Mouse (Mus musculus): ENCODE results near the gene Flrt1. TPM values are rescaled to one million over a fixed set of nuclear protein-coding genes. Genes with fewer than 3 reads are reported as not detected.

The Flrt1 gene
- polyA plus RNA-seq, 1 experiment from 2014 or later, result 5.0 TPM

DNA sequence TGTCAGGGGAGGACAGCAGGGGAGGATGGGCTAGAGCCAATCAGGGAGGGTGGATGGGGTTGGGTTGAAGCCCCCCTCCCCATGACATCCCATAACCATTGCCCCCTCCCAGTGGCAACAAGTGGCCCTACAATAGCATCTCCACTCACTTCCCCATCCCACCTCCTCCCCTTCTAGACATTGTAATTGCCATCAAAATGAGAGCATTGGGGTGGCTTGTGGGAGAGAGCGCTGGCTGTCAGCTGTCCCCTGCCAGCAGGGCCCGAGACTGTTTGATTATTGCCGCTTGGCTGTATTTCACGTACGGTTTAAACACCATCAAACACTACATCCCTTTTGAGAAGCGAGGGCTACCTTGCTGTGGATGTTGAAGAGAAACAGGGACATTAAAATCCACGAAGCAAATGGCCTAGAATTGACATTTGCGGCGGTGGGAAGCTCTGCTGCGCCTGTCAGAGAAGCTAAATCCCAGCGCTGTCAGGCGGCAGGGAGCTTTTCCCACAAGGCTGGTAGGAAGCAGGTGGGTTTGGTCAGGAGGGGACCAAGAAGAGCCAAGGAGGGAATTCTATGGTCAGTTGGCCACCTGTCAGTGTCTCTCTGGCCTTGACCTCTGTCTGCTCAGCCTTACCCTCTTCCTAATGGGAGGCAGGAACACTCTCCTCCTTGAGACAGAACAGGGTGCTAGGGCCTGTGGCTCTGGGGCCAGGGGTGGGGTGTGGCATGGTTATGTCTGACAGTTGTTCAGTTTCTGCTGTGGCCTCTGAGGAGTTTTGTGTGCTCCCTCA lies 31.3 kb downstream of the Flrt1 start:
- Histone ChIP-seq H3K4me1 (peaks cover 63% of the 10 kb centered on the region), H3K27me3 (peaks cover 45% of the 10 kb centered on the region), H3K36me3 (no peaks in the 10 kb centered on the region), H3K4me3 (replicated peaks) (no peak overlapping the region), H3K27ac (no peak overlapping the region), H3K9me3 (replicated peaks) (no peaks in the 10 kb centered on the region), H3K9ac (no peak overlapping the region), H3K4me2 (no peak overlapping the region)
- 45% methylated on average over 12 of the region's 12 CpGs for WGBS
- no peak for ATAC-seq (replicated peaks; ENCODE audit: low FRiP score)

DNA sequence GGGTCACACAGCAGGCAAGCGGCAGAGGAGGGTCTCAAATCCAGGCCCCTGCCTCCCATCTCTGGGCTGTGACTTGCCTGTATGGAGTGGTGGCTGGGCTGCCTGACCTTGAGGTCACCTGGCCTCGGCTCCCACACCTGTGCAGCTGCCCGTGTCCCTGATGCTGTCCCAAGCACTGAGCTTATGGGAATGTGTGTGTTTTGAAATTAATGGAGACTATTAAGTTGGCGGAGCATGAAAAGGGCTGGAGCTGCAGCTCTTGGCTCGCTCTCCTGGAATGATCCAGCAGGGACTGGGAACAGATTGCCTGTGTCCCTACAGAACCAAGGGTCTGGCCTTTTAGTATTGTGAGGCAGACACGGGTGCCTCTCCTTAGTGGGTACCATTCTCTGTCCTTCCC lies 33.3 kb downstream of the Flrt1 start:
- Histone ChIP-seq H3K4me1 (peaks cover 73% of the 10 kb centered on the region), H3K27ac (peak overlapping the region; percentile 73), H3K9ac (0 out of 2 replicates have a peak overlapping the region, but pooled peaks have one; percentile 11), H3K9me3 (replicated peaks) (no peaks in the 10 kb centered on the region), H3K27me3 (peaks cover 53% of the 10 kb centered on the region), H3K36me3 (no peaks in the 10 kb centered on the region), H3K4me2 (0 out of 2 replicates have a peak overlapping the region, but pooled peaks have one; percentile 8), H3K4me3 (replicated peaks) (no peak overlapping the region)
- 30% methylated on average over 6 of the region's 6 CpGs for WGBS
- 0 out of 2 replicates have a peak, but pooled peaks have one; percentile 10 for ATAC-seq (replicated peaks; ENCODE audit: low FRiP score)

DNA sequence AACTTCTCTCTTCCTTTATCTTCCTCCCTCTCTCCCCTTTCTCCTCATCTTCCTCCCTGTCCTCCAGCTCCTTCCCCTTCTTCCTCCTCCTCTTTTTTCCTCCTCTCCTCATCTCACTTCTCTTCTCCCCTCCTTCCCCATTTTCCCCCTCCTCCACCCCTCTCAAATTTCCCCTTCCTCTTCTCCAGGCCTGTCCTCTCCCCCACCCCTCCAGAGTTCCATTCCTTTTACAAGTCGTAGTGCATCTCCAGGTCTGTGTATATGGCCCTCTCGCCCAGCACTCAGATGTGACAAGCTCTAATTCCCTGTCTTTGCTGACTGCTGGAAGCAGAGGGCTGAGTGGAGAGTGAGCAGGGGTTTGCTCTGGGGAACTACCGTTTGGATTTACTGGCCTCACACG lies 34.8 kb downstream of the Flrt1 start:
- Histone ChIP-seq H3K27ac (peak overlapping the region; percentile 79), H3K4me3 (replicated peaks) (0 out of 2 replicates have a peak overlapping the region, but pooled peaks have one; percentile 9), H3K9me3 (replicated peaks) (no peaks in the 10 kb centered on the region), H3K36me3 (no peaks in the 10 kb centered on the region), H3K4me1 (peaks cover 86% of the 10 kb centered on the region), H3K27me3 (peaks cover 56% of the 10 kb centered on the region), H3K4me2 (peak overlapping the region; percentile 53), H3K9ac (no peak overlapping the region)
- ATAC-seq (replicated peaks; ENCODE audit: low FRiP score), result no peak
- 12% methylated on average over 4 of the region's 4 CpGs for WGBS

DNA sequence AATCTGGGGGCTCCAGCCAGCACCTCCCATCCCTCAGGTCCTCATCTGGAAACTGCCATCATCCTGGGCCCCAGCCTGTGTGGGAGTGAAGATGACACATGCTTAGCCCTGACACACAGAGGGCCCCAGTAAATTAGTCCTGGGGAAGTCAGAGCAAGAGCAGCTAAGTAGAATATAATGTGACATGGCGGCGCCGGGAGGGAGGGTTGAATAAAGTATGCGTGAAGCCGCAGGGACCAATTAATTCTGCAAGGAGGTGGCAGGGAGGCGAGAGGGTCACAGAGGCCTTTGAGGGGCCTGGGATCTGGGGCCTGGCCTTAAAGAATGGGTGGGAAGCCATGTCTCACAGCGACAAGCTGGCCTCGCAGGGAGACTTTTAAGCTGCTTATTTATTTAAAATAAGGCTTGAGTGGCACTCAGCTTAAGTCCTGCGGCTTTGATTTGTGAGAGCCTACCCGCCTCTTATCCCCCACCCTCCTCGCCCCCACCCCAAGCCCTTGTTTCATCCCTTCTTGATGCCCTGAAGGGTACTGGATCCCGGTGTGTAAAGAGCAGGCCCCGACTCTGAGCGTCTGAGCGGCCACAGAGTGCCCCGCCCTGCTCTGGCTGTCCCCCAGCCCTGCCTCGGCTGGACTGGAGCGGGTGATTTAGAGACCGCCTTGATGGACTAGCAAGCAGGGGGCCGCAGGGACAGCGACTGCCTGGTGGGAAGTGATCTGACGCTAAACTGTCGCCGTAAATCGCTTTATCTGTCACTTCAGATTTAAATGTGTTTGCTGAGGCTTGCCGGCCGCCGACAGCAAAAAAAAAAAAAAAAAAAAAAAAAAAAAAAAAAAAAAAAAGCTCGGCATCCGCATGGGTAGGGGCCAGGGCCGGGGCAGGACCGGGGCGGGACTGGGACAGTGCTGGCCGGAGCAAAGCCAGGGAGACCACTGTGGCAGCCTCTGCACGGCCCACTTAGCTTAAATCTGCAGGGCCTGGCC lies 35.5 kb downstream of the Flrt1 start:
- Histone ChIP-seq H3K4me2 (peak overlapping the region; percentile 53), H3K9ac (0 out of 2 replicates have a peak overlapping the region, but pooled peaks have one; percentile 9), H3K27me3 (peaks cover 50% of the 10 kb centered on the region), H3K4me1 (peaks cover 86% of the 10 kb centered on the region), H3K27ac (peak overlapping the region; percentile 79), H3K36me3 (no peaks in the 10 kb centered on the region), H3K9me3 (replicated peaks) (no peaks in the 10 kb centered on the region), H3K4me3 (replicated peaks) (peak overlapping the region; percentile 9; the same call in 1 of the 2 replicates)
- WGBS, result 7% methylated on average over 34 of the region's 35 CpGs
- ATAC-seq (replicated peaks; ENCODE audit: low FRiP score), result peak; percentile 54

DNA sequence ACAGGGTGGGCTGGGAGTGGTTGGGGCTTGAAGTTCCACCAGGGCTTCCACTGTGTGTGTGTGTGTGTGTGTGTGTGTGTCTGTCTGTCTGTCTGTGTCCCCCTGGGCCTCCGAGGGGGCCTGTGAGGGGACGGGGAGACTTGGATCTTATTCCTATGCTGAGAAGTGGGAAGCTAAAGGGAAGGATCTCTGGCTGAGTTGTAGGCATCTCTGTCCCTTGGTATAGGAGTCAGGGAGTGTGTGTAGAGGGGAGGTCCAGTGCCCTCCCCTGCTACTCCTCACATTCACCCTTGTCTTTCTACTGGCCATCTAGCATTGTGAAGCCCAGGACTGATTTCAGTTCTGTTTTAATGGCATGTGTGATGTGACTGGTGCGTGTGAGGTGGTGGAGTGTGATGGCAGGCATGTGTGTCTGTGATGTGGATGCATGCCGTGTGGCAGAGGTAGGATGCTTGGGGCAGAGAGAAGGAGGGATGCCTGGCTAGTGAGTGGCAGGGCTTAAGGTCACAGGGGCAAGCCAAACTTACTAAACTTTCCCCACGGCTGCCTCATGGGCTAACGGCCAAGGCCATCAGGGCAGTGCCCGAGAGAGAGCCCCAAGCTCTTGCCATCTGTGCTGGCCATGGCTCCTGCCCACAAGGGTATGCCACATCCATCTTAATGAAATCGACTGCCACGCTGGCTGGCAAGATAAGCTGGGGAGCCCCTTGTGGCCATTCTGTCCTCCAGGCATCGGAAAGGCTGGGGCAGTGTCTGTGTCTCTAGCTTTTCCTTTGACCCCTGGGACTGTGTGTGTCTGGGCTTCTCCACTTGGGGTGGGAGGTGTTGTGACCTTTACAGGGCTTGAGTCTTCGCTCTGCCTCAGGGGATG lies 36.6 kb downstream of the Flrt1 start:
- peaks cover 83% of the 10 kb centered on the region for H3K4me1 ChIP-seq
- peak overlapping the region; percentile 79 for H3K27ac ChIP-seq
- no peaks in the 10 kb centered on the region for H3K9me3 ChIP-seq (replicated peaks)
- H3K27me3 ChIP-seq, result peaks cover 40% of the 10 kb centered on the region
- peak overlapping the region; percentile 39; the same call in 1 of the 2 replicates for H3K4me2 ChIP-seq
- H3K9ac ChIP-seq, result no peak overlapping the region
- no peak overlapping the region for H3K4me3 ChIP-seq (replicated peaks)
- H3K36me3 ChIP-seq, result no peaks in the 10 kb centered on the region
- WGBS, result 33% methylated on average over 11 of the region's 11 CpGs
- ATAC-seq (replicated peaks; ENCODE audit: low FRiP score), result no peak

DNA sequence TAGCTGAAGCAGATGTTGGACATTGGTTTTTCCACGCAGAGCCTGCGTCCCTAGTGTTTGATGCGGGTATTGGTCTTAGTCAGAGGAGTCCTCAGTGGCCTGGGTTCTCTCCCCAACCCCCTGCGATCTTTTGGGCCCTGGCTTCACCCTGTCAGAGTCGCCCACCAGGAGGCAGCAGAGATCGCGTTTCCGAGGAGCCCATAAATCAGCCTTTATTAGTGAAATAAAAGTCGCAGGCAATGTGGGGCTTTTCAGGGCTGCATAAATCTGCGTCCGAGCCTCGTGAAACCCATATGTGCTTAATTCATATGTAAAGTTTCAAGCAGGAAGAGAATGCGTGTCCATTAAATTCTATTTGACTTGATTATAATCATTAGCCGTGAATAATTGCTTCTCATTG lies 37.4 kb downstream of the Flrt1 start:
- peaks cover 33% of the 10 kb centered on the region for H3K27me3 ChIP-seq
- H3K4me1 ChIP-seq, result peaks cover 76% of the 10 kb centered on the region
- WGBS, result 3% methylated on average over 14 of the region's 14 CpGs
- H3K9me3 ChIP-seq (replicated peaks), result no peaks in the 10 kb centered on the region
- no peak overlapping the region for H3K4me3 ChIP-seq (replicated peaks)
- ATAC-seq (replicated peaks; ENCODE audit: low FRiP score), result 0 out of 2 replicates have a peak, but pooled peaks have one; percentile 5
- H3K27ac ChIP-seq, result peak overlapping the region; percentile 45; the same call in 1 of the 2 replicates
- H3K36me3 ChIP-seq, result no peaks in the 10 kb centered on the region
- peak overlapping the region; percentile 39 for H3K4me2 ChIP-seq
- H3K9ac ChIP-seq, result no peak overlapping the region

DNA sequence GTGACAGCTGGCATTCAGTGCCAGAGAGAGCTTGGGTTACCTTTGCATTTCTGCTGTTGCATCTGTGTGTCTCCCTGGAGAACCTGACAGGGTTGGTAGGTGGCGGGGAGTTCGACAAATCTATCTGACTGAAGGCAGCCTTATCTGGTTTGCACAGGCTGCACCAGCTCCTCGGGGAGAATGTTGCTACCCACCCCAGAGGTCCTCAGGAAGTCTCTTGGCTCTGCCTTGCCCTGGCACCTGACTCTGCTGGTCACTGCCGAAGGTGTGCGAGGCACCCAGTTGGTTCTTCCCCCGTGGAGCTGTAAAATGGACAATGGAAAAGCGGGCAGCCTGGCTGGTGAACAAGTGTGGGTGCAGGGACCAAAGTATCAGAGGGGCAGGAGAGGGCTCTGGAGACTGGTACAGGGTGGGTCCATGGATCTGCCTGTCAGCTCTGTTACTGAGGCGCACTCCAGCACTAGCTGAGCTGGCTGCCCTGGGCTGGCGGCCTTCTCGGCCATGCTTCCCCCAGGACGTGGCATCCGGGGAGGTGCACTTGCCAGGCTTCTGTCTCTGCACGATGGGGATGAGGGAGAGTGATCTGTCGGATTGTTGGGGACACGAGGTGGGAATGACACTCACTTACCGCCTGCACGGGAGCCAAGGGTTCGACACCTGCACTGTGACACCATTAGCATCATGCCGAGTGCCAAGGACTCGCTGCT lies 38.0 kb downstream of the Flrt1 start:
- H3K9ac ChIP-seq, result no peak overlapping the region
- no peak overlapping the region for H3K4me3 ChIP-seq (replicated peaks)
- no peaks in the 10 kb centered on the region for H3K9me3 ChIP-seq (replicated peaks)
- H3K4me1 ChIP-seq, result peaks cover 69% of the 10 kb centered on the region
- H3K4me2 ChIP-seq, result no peak overlapping the region
- no peak for ATAC-seq (replicated peaks; ENCODE audit: low FRiP score)
- no peaks in the 10 kb centered on the region for H3K36me3 ChIP-seq
- no peak overlapping the region for H3K27ac ChIP-seq
- whole genome bisulfite sequencing, result 48% methylated on average over 20 of the region's 20 CpGs
- peaks cover 27% of the 10 kb centered on the region for H3K27me3 ChIP-seq

DNA sequence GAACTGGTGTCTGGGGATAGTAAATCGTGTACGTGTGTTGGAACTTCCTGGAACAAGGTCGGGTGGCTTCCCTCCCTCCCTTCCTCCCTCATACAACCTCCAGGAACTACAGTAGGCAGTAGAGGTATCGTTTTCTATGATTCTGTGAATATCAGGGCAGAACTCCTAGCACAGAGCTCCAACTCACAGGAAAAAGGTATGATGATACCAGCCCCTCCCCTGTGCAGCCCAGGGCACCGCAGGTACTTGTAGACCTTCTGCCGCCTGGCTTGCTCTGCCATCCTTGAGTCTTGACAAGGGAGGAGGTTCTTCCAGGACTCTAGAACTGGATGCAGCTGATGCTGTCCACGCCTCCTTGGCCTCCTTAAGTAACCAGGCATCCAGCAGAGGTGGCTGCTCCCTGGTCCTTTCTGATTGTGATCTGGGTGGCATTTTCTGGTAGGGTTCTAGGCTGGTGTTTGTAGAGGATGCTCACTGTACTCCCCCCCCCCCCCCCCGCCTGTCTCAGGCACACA lies 38.6 kb downstream of the Flrt1 start:
- no peaks in the 10 kb centered on the region for H3K36me3 ChIP-seq
- 30% methylated on average over 8 of the region's 8 CpGs for WGBS
- H3K4me1 ChIP-seq, result peaks cover 63% of the 10 kb centered on the region
- H3K9me3 ChIP-seq (replicated peaks), result no peaks in the 10 kb centered on the region
- no peak for ATAC-seq (replicated peaks; ENCODE audit: low FRiP score)
- H3K27ac ChIP-seq, result no peak overlapping the region
- H3K9ac ChIP-seq, result no peak overlapping the region
- peaks cover 25% of the 10 kb centered on the region for H3K27me3 ChIP-seq
- H3K4me2 ChIP-seq, result peak overlapping the region; percentile 25; the same call in 1 of the 2 replicates
- no peak overlapping the region for H3K4me3 ChIP-seq (replicated peaks)

DNA sequence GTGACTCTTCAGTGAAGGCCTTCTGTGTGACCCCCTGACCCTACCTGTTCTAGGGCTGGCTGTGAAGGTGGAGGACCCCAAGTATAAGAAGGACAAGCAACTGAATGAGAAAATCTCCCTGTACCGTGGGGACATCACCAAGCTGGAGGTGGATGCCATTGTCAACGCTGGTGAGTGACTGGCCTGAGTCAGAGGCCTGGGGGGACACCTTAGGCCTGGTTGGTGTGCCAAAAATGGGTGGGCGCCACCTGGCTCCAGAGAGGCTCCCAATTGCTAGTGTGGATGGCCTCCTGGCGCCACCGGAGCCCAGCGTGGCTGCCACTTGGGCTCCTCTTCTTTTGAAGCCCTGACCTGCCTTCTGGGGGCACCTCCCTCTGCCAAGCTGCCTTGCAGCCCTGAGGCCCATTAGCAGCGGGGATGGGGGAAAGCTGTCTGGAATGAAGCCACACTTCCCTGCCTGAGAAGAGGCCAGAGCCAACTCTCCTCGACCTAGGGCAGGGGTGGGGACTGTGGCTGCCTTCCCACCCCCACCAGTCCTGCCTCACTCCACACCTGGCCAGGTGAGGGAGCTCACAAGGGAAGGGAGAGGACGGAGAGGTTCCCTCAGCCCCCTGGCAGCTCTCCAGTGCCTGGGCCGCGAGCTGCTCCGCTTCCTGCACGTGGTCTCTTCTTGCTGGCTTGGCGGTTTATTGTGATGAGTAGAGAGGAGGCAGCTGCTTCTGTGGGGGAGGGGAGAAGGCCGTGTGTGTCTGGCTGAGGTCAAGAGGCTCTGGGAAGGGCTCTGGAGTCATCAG lies 39.3 kb downstream of the Flrt1 start:
- ATAC-seq (replicated peaks; ENCODE audit: low FRiP score), result no peak
- 30% methylated on average over 15 of the region's 15 CpGs for WGBS
- Histone ChIP-seq H3K4me2 (peak overlapping the region; percentile 25; the same call in 1 of the 2 replicates), H3K36me3 (no peaks in the 10 kb centered on the region), H3K9ac (no peak overlapping the region), H3K9me3 (replicated peaks) (no peaks in the 10 kb centered on the region), H3K4me3 (replicated peaks) (no peak overlapping the region), H3K27ac (no peak overlapping the region), H3K4me1 (peaks cover 57% of the 10 kb centered on the region), H3K27me3 (peaks cover 20% of the 10 kb centered on the region)

DNA sequence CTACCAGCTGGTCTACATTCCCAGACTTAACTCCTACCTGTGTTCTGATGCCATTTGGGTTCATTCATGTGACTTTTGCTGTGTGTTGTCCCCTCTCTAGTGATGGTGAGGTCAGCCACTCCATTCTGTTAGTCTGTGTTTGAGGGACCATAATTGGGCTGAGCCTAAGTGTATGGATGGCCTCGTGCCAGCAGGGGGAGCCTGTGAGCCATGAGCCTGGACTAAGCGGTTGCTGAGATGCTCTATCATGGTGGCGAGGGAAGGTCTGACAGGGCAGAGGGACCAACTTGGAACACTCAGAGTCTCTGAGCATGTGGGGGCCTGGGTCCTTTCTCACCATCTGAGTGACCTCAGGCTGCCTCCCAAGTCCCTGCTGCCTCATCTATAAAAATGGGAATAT lies 41.0 kb downstream of the Flrt1 start:
- no peak overlapping the region for H3K4me3 ChIP-seq (replicated peaks)
- no peaks in the 10 kb centered on the region for H3K9me3 ChIP-seq (replicated peaks)
- H3K9ac ChIP-seq, result no peak overlapping the region
- no peak overlapping the region for H3K27ac ChIP-seq
- no peaks in the 10 kb centered on the region for H3K36me3 ChIP-seq
- H3K4me1 ChIP-seq, result peaks cover 40% of the 10 kb centered on the region
- H3K27me3 ChIP-seq, result peaks cover 17% of the 10 kb centered on the region
- no peak overlapping the region for H3K4me2 ChIP-seq
- peak; percentile 50; the same call in 1 of the 2 replicates for ATAC-seq (replicated peaks; ENCODE audit: low FRiP score)
- 6% methylated on average over 3 of the region's 3 CpGs for WGBS
